Mouse (Mus musculus): Measurements from ENCODE around the gene Rasal1. TPM values are rescaled to one million over a fixed set of nuclear protein-coding genes. Genes with fewer than 3 reads are reported as not detected.
A peak's percentile ranks its signal among the peaks of the same experiment; 100 is the strongest.

The Rasal1 gene
- polyA plus RNA-seq, 1 experiment from 2014 or later, result 2.7 TPM

DNA sequence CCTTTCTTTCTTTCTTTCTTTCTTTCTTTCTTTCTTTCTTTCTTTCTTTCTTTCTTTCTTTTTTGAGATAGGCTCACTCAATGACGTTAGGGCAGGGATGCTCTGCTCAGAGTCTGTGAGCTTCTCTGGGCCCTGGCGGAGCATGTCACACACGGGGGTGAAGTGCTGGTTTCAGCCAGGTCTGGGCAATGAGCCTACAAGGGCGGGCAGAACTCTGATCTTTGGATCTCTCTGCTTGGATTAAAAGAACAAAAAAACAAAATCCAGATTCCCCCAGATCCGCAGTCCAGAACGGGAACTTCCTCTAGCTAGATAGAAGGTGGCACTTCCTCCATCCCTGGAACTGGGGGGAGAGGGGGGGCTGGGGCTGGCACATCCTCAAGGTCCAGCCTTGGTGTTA is 2.8 kb upstream of the Rasal1 start:
- no peak overlapping the region for H3K4me3 ChIP-seq
- peaks cover 20% of the 10 kb centered on the region for H3K4me1 ChIP-seq
- no peak for ATAC-seq (replicated peaks)
- H3K27me3 ChIP-seq, result peaks cover 29% of the 10 kb centered on the region
- no peak overlapping the region for H3K9ac ChIP-seq (replicated peaks)
- H3K4me2 ChIP-seq (replicated peaks), result no peak overlapping the region
- H3K36me3 ChIP-seq, result no peaks in the 10 kb centered on the region
- H3K27ac ChIP-seq (replicated peaks), result no peak overlapping the region
- WGBS, result 47% methylated on average over 6 of the region's 6 CpGs
- no peaks in the 10 kb centered on the region for H3K9me3 ChIP-seq

- 66% methylated on average over 4 of the region's 4 CpGs for WGBS
- H3K27ac ChIP-seq (replicated peaks), result no peak overlapping the region
- no peak overlapping the region for H3K4me2 ChIP-seq (replicated peaks)
- no peak overlapping the region for H3K4me3 ChIP-seq
- H3K27me3 ChIP-seq, result peaks cover 29% of the 10 kb centered on the region
- no peak for ATAC-seq (replicated peaks)
- H3K9ac ChIP-seq (replicated peaks), result no peak overlapping the region
- peaks cover 20% of the 10 kb centered on the region for H3K4me1 ChIP-seq
- H3K9me3 ChIP-seq, result no peaks in the 10 kb centered on the region
- no peaks in the 10 kb centered on the region for H3K36me3 ChIP-seq
Measured at GRCm38 (mm10) chr5:120647361-120647760, 1.3 kb upstream of the Rasal1 start.

- Histone ChIP-seq H3K9ac (replicated peaks) (peak overlapping the region; percentile 25; the same call in 1 of the 2 replicates), H3K36me3 (no peaks in the 10 kb centered on the region), H3K27ac (replicated peaks) (no peak overlapping the region), H3K4me2 (replicated peaks) (peak overlapping the region; percentile 41), H3K9me3 (no peaks in the 10 kb centered on the region), H3K4me3 (no peak overlapping the region), H3K27me3 (peaks cover 29% of the 10 kb centered on the region), H3K4me1 (peaks cover 20% of the 10 kb centered on the region)
- WGBS, result 33% methylated on average over 12 of the region's 12 CpGs
- ATAC-seq (replicated peaks), result no peak
Measured at GRCm38 (mm10) chr5:120647814-120648491, 659 bp upstream of the Rasal1 start.

GRCm38 (mm10) chr5:120649374-120649933 is 842 bp downstream of the Rasal1 start:
- H3K4me1 ChIP-seq, result peaks cover 28% of the 10 kb centered on the region
- H3K27ac ChIP-seq (replicated peaks), result no peak overlapping the region
- no peaks in the 10 kb centered on the region for H3K9me3 ChIP-seq
- H3K4me3 ChIP-seq, result peak overlapping the region; percentile 25
- H3K27me3 ChIP-seq, result peaks cover 29% of the 10 kb centered on the region
- H3K9ac ChIP-seq (replicated peaks), result 0 out of 2 replicates have a peak overlapping the region, but pooled peaks have one; percentile 24
- H3K4me2 ChIP-seq (replicated peaks), result peak overlapping the region; percentile 41
- H3K36me3 ChIP-seq, result no peaks in the 10 kb centered on the region
- WGBS, result 3% methylated on average over 21 of the region's 21 CpGs
- peak; percentile 42; the same call in 1 of the 2 replicates for ATAC-seq (replicated peaks)

GRCm38 (mm10) chr5:120649938-120650337 is 1.3 kb downstream of the Rasal1 start:
- Histone ChIP-seq H3K9ac (replicated peaks) (no peak overlapping the region), H3K36me3 (no peaks in the 10 kb centered on the region), H3K9me3 (no peaks in the 10 kb centered on the region), H3K27me3 (peaks cover 29% of the 10 kb centered on the region), H3K4me2 (replicated peaks) (no peak overlapping the region), H3K4me3 (no peak overlapping the region), H3K4me1 (peaks cover 32% of the 10 kb centered on the region), H3K27ac (replicated peaks) (no peak overlapping the region)
- ATAC-seq (replicated peaks), result no peak
- WGBS, result 20% methylated on average over 13 of the region's 13 CpGs

GRCm38 (mm10) chr5:120651230-120651629 is 2.6 kb downstream of the Rasal1 start:
- no peaks in the 10 kb centered on the region for H3K9me3 ChIP-seq
- H3K36me3 ChIP-seq, result no peaks in the 10 kb centered on the region
- H3K27ac ChIP-seq (replicated peaks), result no peak overlapping the region
- no peak overlapping the region for H3K9ac ChIP-seq (replicated peaks)
- no peak for ATAC-seq (replicated peaks)
- no peak overlapping the region for H3K4me2 ChIP-seq (replicated peaks)
- H3K4me3 ChIP-seq, result no peak overlapping the region
- 84% methylated on average over 5 of the region's 5 CpGs for WGBS
- H3K27me3 ChIP-seq, result peaks cover 29% of the 10 kb centered on the region
- H3K4me1 ChIP-seq, result peaks cover 36% of the 10 kb centered on the region

GRCm38 (mm10) chr5:120652915-120653701 is 4.5 kb downstream of the Rasal1 start:
- H3K36me3 ChIP-seq, result no peaks in the 10 kb centered on the region
- H3K9ac ChIP-seq (replicated peaks), result no peak overlapping the region
- 74% methylated on average over 27 of the region's 28 CpGs for WGBS
- H3K4me2 ChIP-seq (replicated peaks), result no peak overlapping the region
- H3K27me3 ChIP-seq, result peaks cover 25% of the 10 kb centered on the region
- H3K4me1 ChIP-seq, result peaks cover 38% of the 10 kb centered on the region
- H3K4me3 ChIP-seq, result no peak overlapping the region
- H3K9me3 ChIP-seq, result no peaks in the 10 kb centered on the region
- H3K27ac ChIP-seq (replicated peaks), result peak overlapping the region; percentile 52
- ATAC-seq (replicated peaks), result no peak

- Histone ChIP-seq H3K4me3 (no peak overlapping the region), H3K27ac (replicated peaks) (peak overlapping the region; percentile 52), H3K9ac (replicated peaks) (no peak overlapping the region), H3K9me3 (no peaks in the 10 kb centered on the region), H3K4me1 (peaks cover 32% of the 10 kb centered on the region), H3K27me3 (peaks cover 19% of the 10 kb centered on the region), H3K36me3 (no peaks in the 10 kb centered on the region), H3K4me2 (replicated peaks) (no peak overlapping the region)
- no peak for ATAC-seq (replicated peaks)
- WGBS, result 90% methylated on average over 2 of the region's 2 CpGs
Measured at GRCm38 (mm10) chr5:120653873-120654272, 5.3 kb downstream of the Rasal1 start.

DNA sequence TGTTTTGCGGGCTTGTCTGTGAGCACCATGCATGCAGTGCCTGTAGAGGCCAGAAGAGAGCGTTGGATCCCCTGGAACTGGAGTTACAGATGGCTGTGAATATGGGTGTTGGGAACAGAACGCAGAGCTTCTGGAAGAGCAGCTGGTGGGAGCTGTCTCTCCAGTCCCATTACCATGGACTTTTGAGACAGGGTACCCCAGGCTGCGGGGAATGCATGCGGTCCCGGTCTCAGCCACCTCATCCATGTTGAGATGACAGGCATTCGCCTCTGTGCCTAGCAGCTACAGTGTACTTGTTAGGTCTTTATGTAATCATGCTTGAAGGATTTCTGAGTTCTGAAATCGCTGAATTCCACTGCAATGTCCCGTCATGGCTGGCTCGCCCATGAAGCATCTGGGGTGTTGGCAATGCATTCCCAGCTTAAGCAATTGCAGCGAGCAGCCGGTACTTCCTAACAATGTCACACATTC is 7.7 kb downstream of the Rasal1 start:
- peaks cover 30% of the 10 kb centered on the region for H3K4me1 ChIP-seq
- H3K27me3 ChIP-seq, result no peaks in the 10 kb centered on the region
- H3K4me3 ChIP-seq, result no peak overlapping the region
- ATAC-seq (replicated peaks), result no peak
- peak overlapping the region; percentile 77 for H3K27ac ChIP-seq (replicated peaks)
- 65% methylated on average over 12 of the region's 12 CpGs for WGBS
- no peak overlapping the region for H3K4me2 ChIP-seq (replicated peaks)
- H3K9me3 ChIP-seq, result no peaks in the 10 kb centered on the region
- H3K36me3 ChIP-seq, result no peaks in the 10 kb centered on the region
- H3K9ac ChIP-seq (replicated peaks), result no peak overlapping the region

DNA sequence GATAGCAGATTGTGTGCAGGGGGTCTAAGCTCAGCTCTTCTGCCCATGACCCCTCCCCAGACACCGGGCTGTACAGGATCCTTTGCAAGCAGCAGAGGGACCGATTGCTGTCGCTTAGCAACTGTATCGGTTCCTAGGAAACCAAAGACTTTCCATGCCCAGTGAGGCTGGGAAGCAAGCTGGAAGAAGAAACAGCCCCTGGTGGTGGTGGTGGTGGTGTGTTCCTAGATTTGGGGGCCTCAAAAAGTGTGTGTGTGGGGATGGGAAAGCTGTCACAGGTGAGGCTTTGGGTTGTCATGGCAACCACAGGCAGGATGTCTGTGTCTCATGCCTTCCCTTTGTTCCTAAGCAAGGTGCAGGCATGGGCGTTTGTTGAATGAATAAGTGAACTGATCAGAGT is 12.2 kb downstream of the Rasal1 start:
- Histone ChIP-seq H3K27me3 (no peaks in the 10 kb centered on the region), H3K9ac (replicated peaks) (no peak overlapping the region), H3K4me1 (peaks cover 12% of the 10 kb centered on the region; the same call in 1 of the 2 replicates), H3K9me3 (no peaks in the 10 kb centered on the region), H3K36me3 (no peaks in the 10 kb centered on the region), H3K27ac (replicated peaks) (peak overlapping the region; percentile 72), H3K4me3 (no peak overlapping the region), H3K4me2 (replicated peaks) (no peak overlapping the region)
- peak; percentile 60; the same call in 1 of the 2 replicates for ATAC-seq (replicated peaks)
- WGBS, result 31% methylated on average over 5 of the region's 5 CpGs

- Histone ChIP-seq H3K9ac (replicated peaks) (no peak overlapping the region), H3K27me3 (no peaks in the 10 kb centered on the region), H3K27ac (replicated peaks) (no peak overlapping the region), H3K4me3 (no peak overlapping the region), H3K4me2 (replicated peaks) (no peak overlapping the region), H3K4me1 (peaks cover 7% of the 10 kb centered on the region; the same call in 1 of the 2 replicates), H3K9me3 (no peaks in the 10 kb centered on the region), H3K36me3 (no peaks in the 10 kb centered on the region)
- 63% methylated on average over 2 of the region's 2 CpGs for WGBS
- no peak for ATAC-seq (replicated peaks)
Measured at GRCm38 (mm10) chr5:120664888-120665287, 16.3 kb downstream of the Rasal1 start.

DNA sequence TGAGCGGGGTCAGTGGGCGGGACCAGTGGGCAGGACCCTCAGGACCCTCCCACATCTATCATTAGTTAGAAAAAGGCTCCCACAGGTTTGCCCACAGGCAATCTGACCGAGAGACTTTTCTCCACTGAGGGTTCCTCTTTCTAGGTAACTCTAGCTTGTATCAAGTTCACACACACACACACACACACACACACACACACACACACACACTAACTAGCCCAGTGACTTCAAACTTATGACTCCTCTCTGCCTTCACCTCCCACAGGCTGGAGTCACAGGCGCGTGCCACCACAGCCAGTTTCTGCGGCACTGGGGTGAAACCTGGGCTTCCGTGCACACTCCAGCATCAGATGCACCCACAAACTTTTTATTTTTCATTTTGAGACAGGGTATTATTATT is 20.1 kb downstream of the Rasal1 start:
- Histone ChIP-seq H3K4me2 (replicated peaks) (no peak overlapping the region), H3K9ac (replicated peaks) (no peak overlapping the region), H3K36me3 (no peaks in the 10 kb centered on the region), H3K4me3 (no peak overlapping the region), H3K27ac (replicated peaks) (no peak overlapping the region), H3K9me3 (no peaks in the 10 kb centered on the region), H3K27me3 (no peaks in the 10 kb centered on the region), H3K4me1 (no peaks in the 10 kb centered on the region)
- ATAC-seq (replicated peaks), result no peak
- WGBS, result 70% methylated on average over 7 of the region's 7 CpGs

Data from forebrain, embryonic 15.5 days (tissue).